Mouse (Mus musculus) cerebellum, adult 9-10 months (tissue): ENCODE data around the gene Ncoa6.
A peak's percentile ranks its signal among the peaks of the same experiment; 100 is the strongest.

Experiments used
- DNase-seq: peaks from one replicate; pipeline ENCODE4 v3.0.0; 2022

Gene Ncoa6

DNA sequence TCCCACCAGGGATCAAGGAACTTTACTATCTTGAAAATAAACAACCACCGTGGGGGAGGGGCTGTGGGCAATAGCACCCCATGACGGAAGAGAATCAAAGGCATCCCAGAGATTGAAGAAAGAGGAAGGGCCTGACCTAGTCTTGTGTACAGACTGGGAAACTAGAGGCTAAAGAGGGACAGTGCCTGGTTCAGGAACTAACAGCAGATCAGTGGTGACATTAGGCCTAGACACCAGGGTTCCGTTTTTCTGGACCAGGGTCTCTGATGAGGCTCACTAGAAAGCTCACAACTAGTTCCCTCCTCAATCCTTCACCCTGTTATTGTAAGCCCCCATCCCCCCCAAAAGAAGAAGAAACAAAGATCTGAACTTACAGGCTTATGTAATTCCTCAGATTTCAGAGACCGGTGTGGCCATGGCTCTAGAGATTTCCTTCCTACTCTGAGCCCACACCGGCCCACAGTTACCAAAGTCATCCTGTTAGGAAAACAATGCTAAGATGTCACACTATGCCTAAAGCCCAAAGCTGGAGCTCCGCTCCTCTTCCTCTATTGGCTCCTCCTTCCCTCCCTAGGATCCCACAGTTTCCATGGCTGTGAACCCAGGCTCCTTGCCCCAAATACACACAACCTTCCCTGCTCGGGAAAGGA lies 105.9 kb downstream of the Ncoa6 start:
- no peak for DNase-seq

DNA sequence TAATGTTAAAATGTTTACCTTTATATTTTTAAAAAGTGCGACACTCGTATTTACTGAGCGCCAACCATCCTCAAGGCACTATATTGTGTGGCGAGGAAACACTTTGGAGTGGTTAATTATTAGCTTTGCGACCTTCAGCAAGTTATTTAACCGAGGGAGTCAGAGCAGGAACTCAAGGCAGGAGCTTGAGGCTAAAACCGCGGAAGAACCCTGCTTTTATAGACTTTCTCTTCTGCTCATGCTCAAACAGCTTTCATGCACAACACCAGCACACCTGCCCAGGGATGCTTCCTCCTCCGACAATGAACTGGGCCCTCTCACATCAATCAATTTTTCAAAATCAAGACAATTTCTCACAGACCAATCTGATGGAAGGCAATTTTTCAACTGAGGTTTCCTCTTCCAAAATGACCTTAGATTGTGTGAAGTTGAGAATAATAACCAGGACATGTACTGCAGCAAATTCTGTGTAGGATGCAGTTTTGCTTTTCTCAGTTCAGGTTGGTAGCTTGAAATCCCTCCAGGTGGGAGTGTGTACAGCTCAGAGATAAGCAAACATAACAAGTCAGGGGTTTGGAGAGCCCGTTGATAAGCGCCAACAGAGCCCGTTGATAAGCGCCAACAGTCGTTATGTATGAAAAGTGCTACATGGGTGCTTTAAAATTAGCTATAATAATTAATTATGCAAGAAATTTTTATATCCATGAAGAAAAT lies 115.9 kb downstream of the Ncoa6 start:
- DNase-seq, result peak; percentile 38

DNA sequence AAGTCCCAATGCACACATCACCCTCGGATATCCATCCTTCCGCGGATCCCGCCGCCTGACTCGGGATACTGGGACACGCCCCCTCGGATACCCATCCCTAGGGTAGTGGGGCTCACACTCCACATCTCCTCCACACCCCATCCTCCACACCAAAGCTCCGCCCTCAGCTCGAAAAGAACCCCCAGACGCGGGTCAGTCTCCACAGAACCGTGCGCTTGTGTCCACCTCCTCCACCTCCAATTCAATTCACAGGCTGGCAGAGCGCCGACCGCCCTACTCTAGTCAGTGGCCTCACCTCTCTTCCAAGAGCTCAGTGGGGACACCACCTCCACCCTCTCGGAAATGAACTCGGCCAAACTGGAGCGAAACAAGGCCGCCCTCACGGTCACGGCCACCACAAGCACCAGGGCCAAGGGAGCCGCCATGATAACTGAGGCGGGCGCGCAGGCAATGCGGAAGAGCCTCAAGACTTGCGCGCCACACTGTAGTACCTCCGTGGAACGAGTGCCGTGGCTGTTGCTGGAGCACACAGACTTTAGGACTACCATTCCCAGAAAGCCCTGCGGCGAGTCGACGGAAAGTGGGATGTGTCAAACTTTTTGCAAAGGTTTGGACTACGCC lies 116.6 kb downstream of the Ncoa6 start, which contains the start of gene Pigu:
TSS of gene Pigu (minus strand) at position 460 of the 621 bp plus-strand sequence.
- peak; percentile 94 for DNase-seq

DNA sequence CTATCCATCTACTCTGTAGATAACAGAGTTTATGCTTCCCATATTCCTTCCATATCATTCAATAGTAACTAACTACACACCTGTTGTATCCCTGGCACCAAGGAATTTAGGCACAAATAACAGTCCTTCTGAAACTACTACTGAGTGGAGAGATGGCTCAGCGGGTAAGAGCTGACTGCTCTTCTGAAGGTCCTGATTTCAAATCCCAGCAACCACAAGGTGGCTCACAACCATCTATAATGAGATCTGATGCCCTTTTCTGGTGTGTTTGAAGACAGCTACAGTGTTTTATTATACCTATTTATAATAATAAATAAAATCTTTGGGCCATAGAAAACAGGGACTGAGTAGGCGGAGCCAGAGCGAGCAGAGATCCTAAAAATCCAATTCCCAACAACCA lies 119.3 kb downstream of the Ncoa6 start:
- no peak for DNase-seq

DNA sequence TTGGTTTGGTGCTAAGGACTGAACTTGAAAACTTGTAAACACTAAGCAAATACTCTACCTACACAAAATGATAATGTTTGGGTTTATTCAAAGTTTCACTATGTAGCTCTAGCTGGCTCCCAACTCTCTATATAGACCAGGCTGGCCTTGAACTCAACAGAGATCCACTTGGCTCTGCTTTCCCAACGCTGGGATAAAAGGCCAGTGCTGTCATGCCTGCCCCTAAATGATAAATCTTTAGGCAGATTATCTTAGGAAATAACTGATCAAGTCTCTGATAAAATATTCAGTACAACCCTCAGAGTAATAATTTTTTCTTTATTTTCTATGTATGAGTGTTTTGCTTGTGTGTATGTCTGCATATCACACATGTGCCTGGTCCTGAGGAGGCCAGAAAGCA lies 127.0 kb downstream of the Ncoa6 start:
- no peak for DNase-seq
